Mouse (Mus musculus): ENCODE data around the gene Gm28048. TPM values are rescaled to one million over a fixed set of nuclear protein-coding genes. Genes with fewer than 3 reads are reported as not detected.

Gm28048 gene
- polyA plus RNA-seq, 1 experiment, result 5.4 TPM

GRCm38 (mm10) chr11:22846093-22846835 is 135.6 kb downstream of the Gm28048 start:
- H3K4me1 ChIP-seq (ENCODE audit: control insufficient read depth, insufficient read depth, insufficient read length, low read length), result peaks cover 61% of the 10 kb centered on the region
- no peak overlapping the region for H3K4me3 ChIP-seq (ENCODE audit: insufficient read depth, low read depth, low read length)
- H3K27ac ChIP-seq (replicated peaks; ENCODE audit: low read depth, low read length), result no peak overlapping the region

GRCm38 (mm10) chr11:22844754-22845718 is 136.9 kb downstream of the Gm28048 start:
- peaks cover 52% of the 10 kb centered on the region for H3K4me1 ChIP-seq (ENCODE audit: control insufficient read depth, insufficient read depth, insufficient read length, low read length)

GRCm38 (mm10) chr11:22839456-22839855 is 142.4 kb downstream of the Gm28048 start:
- Histone ChIP-seq H3K27ac (replicated peaks; ENCODE audit: low read depth, low read length) (no peak overlapping the region), H3K4me3 (ENCODE audit: insufficient read depth, low read depth, low read length) (no peak overlapping the region), H3K4me1 (ENCODE audit: control insufficient read depth, insufficient read depth, insufficient read length, low read length) (peaks cover 24% of the 10 kb centered on the region)

More at GRCm38 (mm10) chr11:22844754-22845718, 136.9 kb downstream of the Gm28048 start:
- H3K4me3 ChIP-seq (ENCODE audit: insufficient read depth, low read depth, low read length), result no peak overlapping the region
- H3K27ac ChIP-seq (replicated peaks; ENCODE audit: low read depth, low read length), result no peak overlapping the region

- H3K4me1 ChIP-seq (ENCODE audit: control insufficient read depth, insufficient read depth, insufficient read length, low read length), result peaks cover 15% of the 10 kb centered on the region; the same call in 1 of the 2 replicates
- no peak overlapping the region for H3K4me3 ChIP-seq (ENCODE audit: insufficient read depth, low read depth, low read length)
- H3K27ac ChIP-seq (replicated peaks; ENCODE audit: low read depth, low read length), result no peak overlapping the region
Observed at GRCm38 (mm10) chr11:22838361-22838760, 143.5 kb downstream of the Gm28048 start.

- H3K4me1 ChIP-seq (ENCODE audit: control insufficient read depth, insufficient read depth, insufficient read length, low read length), result peaks cover 7% of the 10 kb centered on the region; the same call in 1 of the 2 replicates
- H3K27ac ChIP-seq (replicated peaks; ENCODE audit: low read depth, low read length), result no peak overlapping the region
- H3K4me3 ChIP-seq (ENCODE audit: insufficient read depth, low read depth, low read length), result no peak overlapping the region
Observed at GRCm38 (mm10) chr11:22836269-22836668, 145.6 kb downstream of the Gm28048 start.

- H3K27ac ChIP-seq (replicated peaks; ENCODE audit: low read depth, low read length), result no peak overlapping the region
- no peak overlapping the region for H3K4me3 ChIP-seq (ENCODE audit: insufficient read depth, low read depth, low read length)
Observed at GRCm38 (mm10) chr11:22832600-22832999, 149.3 kb downstream of the Gm28048 start.

GRCm38 (mm10) chr11:22831916-22832315 is 150.0 kb downstream of the Gm28048 start:
- Histone ChIP-seq H3K4me3 (ENCODE audit: insufficient read depth, low read depth, low read length) (no peak overlapping the region), H3K4me1 (ENCODE audit: control insufficient read depth, insufficient read depth, insufficient read length, low read length) (peaks cover 7% of the 10 kb centered on the region; the same call in 1 of the 2 replicates), H3K27ac (replicated peaks; ENCODE audit: low read depth, low read length) (no peak overlapping the region)

More at GRCm38 (mm10) chr11:22832600-22832999, 149.3 kb downstream of the Gm28048 start:
- H3K4me1 ChIP-seq (ENCODE audit: control insufficient read depth, insufficient read depth, insufficient read length, low read length), result peaks cover 7% of the 10 kb centered on the region; the same call in 1 of the 2 replicates

- peaks cover 7% of the 10 kb centered on the region; the same call in 1 of the 2 replicates for H3K4me1 ChIP-seq (ENCODE audit: control insufficient read depth, insufficient read depth, insufficient read length, low read length)
- no peak overlapping the region for H3K4me3 ChIP-seq (ENCODE audit: insufficient read depth, low read depth, low read length)
- no peak overlapping the region for H3K27ac ChIP-seq (replicated peaks; ENCODE audit: low read depth, low read length)
Observed at GRCm38 (mm10) chr11:22830684-22831083, 151.2 kb downstream of the Gm28048 start.

GRCm38 (mm10) chr11:22830179-22830611 is 151.7 kb downstream of the Gm28048 start:
- H3K4me3 ChIP-seq (ENCODE audit: insufficient read depth, low read depth, low read length), result no peak overlapping the region
- peaks cover 7% of the 10 kb centered on the region; the same call in 1 of the 2 replicates for H3K4me1 ChIP-seq (ENCODE audit: control insufficient read depth, insufficient read depth, insufficient read length, low read length)
- H3K27ac ChIP-seq (replicated peaks; ENCODE audit: low read depth, low read length), result no peak overlapping the region

GRCm38 (mm10) chr11:22828988-22829632 is 152.8 kb downstream of the Gm28048 start:
- Histone ChIP-seq H3K27ac (replicated peaks; ENCODE audit: low read depth, low read length) (no peak overlapping the region), H3K4me1 (ENCODE audit: control insufficient read depth, insufficient read depth, insufficient read length, low read length) (peaks cover 7% of the 10 kb centered on the region), H3K4me3 (ENCODE audit: insufficient read depth, low read depth, low read length) (no peak overlapping the region)

- no peak overlapping the region for H3K27ac ChIP-seq (replicated peaks; ENCODE audit: low read depth, low read length)
- peaks cover 7% of the 10 kb centered on the region for H3K4me1 ChIP-seq (ENCODE audit: control insufficient read depth, insufficient read depth, insufficient read length, low read length)
- no peak overlapping the region for H3K4me3 ChIP-seq (ENCODE audit: insufficient read depth, low read depth, low read length)
Observed at GRCm38 (mm10) chr11:22827514-22828080, 154.3 kb downstream of the Gm28048 start.

- Histone ChIP-seq H3K27ac (replicated peaks; ENCODE audit: low read depth, low read length) (no peak overlapping the region), H3K4me1 (ENCODE audit: control insufficient read depth, insufficient read depth, insufficient read length, low read length) (peaks cover 5% of the 10 kb centered on the region), H3K4me3 (ENCODE audit: insufficient read depth, low read depth, low read length) (no peak overlapping the region)
Observed at GRCm38 (mm10) chr11:22826665-22827064, 155.2 kb downstream of the Gm28048 start.

GRCm38 (mm10) chr11:22826051-22826450 is 155.8 kb downstream of the Gm28048 start:
- Histone ChIP-seq H3K4me1 (ENCODE audit: control insufficient read depth, insufficient read depth, insufficient read length, low read length) (peaks cover 5% of the 10 kb centered on the region), H3K27ac (replicated peaks; ENCODE audit: low read depth, low read length) (no peak overlapping the region), H3K4me3 (ENCODE audit: insufficient read depth, low read depth, low read length) (no peak overlapping the region)

- Histone ChIP-seq H3K4me3 (ENCODE audit: insufficient read depth, low read depth, low read length) (no peak overlapping the region), H3K4me1 (ENCODE audit: control insufficient read depth, insufficient read depth, insufficient read length, low read length) (peaks cover 3% of the 10 kb centered on the region), H3K27ac (replicated peaks; ENCODE audit: low read depth, low read length) (no peak overlapping the region)
Observed at GRCm38 (mm10) chr11:22825548-22825947, 156.3 kb downstream of the Gm28048 start.
